Mouse (Mus musculus) forebrain, embryonic 12.5 days (tissue): ENCODE data around the gene Hist1h2ad. TPM values are rescaled to one million over a fixed set of nuclear protein-coding genes. Genes with fewer than 3 reads are reported as not detected.
A peak's percentile ranks its signal among the peaks of the same experiment; 100 is the strongest.
"Not testable (repeated sequence)": the region's sequence is repeated elsewhere in the genome, so short reads cannot be mapped to it uniquely, and the experiment has no call there.

ENCODE experiments used
- ATAC-seq: fragments of 200-750 bp; cut with Nextera tagmentation; 2 replicates; pipeline ENCODE4 v1.8.0; 2017; ENCODE audit warnings: moderate TSS enrichment; ENCODE audit not compliant: low FRiP score
- H3K27ac ChIP-seq: fragments of 300-500 bp; sonication (generic); 2 replicates; pipeline ENCODE4 v1.5.1; 2016; ENCODE audit warnings: mild to moderate bottlenecking
- H3K27me3 ChIP-seq: fragments of 300-500 bp; sonication (generic); 2 replicates; pipeline ENCODE4 v1.6.1; 2016; ENCODE audit warnings: mild to moderate bottlenecking
- H3K36me3 ChIP-seq: fragments of 300-500 bp; sonication (generic); replicated peaks from 2 replicates; pipeline ENCODE4 v1.6.1; 2016; ENCODE audit warnings: mild to moderate bottlenecking
- H3K4me1 ChIP-seq: fragments of 300-500 bp; sonication (generic); 2 replicates; pipeline ENCODE4 v1.6.1; 2016
- H3K4me2 ChIP-seq: fragments of 300-500 bp; sonication (generic); 2 replicates; pipeline ENCODE4 v1.6.1; 2016; ENCODE audit warnings: mild to moderate bottlenecking, moderate library complexity
- H3K4me3 ChIP-seq: fragments of 300-500 bp; sonication (generic); replicated peaks from 2 replicates; pipeline ENCODE4 v1.5.1; 2016; ENCODE audit warnings: mild to moderate bottlenecking
- H3K9ac ChIP-seq: fragments of 300-500 bp; sonication (generic); 2 replicates; pipeline ENCODE4 v1.6.1; 2016; ENCODE audit warnings: mild to moderate bottlenecking
- H3K9me3 ChIP-seq: fragments of 300-500 bp; sonication (generic); 2 replicates; pipeline ENCODE4 v1.6.1; 2016
- WGBS: fragments of 180-500 bp; shearing (Covaris S2); methylation state at CpG from one replicate; pipeline ENCODE4 v1.1.7; 2016; 5-methylcytosine and 5-hydroxymethylcytosine counted together
- polyA plus RNA-seq: library from polyadenylated mRNA; unstranded; fragments of >200 nt; fragmentation: Nextera tagmentation; extraction: Ambion mirVana; gene quantifications from 2 replicates; pipeline ENCODE4 v1.2.1, GENCODE M21; 2016

Hist1h2ad gene
- polyA plus RNA-seq, 1 experiment from 2014 or later: 1.3 TPM

DNA sequence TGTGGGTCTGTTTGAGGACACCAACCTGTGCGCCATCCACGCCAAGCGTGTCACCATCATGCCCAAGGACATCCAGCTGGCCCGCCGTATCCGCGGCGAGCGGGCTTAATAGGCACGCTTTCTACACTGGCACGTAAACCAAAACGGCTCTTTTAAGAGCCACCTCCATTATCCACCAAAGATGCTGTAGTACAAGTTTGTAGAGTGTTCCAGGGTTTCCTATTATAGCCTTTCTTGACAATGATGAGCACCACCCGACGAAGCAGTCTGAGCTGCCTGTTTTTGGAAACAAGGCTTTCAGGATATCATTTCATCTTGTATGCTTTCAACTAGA lies 29.4 kb upstream of the Hist1h2ad start:
- WGBS: 1% methylated on average over 13 of the region's 14 CpGs
- H3K9me3 ChIP-seq, H3K27me3 ChIP-seq, H3K36me3 ChIP-seq: not testable (repeated sequence)
- Histone ChIP-seq H3K27ac (peak overlapping the region; percentile 94), H3K4me2 (peak overlapping the region; percentile 62), H3K4me1 (peaks cover 10% of the 10 kb centered on the region; the same call in 1 of the 2 replicates), H3K9ac (peak overlapping the region; percentile 57; the same call in 1 of the 2 replicates), H3K4me3 (peak overlapping the region; percentile 47)
- peak; percentile 1; the same call in 1 of the 2 replicates for ATAC-seq

DNA sequence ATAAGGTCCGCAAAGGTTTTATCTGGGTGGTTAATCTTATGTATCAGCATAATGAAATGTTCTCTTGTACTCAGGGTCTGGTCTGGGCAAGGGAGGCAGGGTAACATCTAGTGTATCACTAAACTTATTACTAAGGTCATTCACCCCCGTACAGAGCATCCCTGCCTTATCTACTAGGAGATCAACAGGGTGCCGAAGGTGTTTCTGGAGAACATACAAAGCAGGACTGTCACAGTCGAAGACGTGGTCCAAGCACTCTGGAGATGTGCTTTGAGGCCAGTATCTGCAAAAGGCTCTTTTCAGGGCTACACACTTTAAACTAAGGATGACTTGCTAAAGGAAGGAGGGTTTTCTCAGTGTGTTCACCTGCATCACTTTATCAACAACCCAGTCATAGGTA lies 27.5 kb upstream of the Hist1h2ad start:
- Histone ChIP-seq H3K4me2 (no peak overlapping the region), H3K4me1 (peaks cover 17% of the 10 kb centered on the region), H3K9me3 (no peaks in the 10 kb centered on the region), H3K4me3 (no peak overlapping the region), H3K36me3 (no peaks in the 10 kb centered on the region), H3K27ac (peak overlapping the region; percentile 14), H3K9ac (no peak overlapping the region), H3K27me3 (no peaks in the 10 kb centered on the region)
- 81% methylated on average over 5 of the region's 5 CpGs for WGBS
- no peak for ATAC-seq

DNA sequence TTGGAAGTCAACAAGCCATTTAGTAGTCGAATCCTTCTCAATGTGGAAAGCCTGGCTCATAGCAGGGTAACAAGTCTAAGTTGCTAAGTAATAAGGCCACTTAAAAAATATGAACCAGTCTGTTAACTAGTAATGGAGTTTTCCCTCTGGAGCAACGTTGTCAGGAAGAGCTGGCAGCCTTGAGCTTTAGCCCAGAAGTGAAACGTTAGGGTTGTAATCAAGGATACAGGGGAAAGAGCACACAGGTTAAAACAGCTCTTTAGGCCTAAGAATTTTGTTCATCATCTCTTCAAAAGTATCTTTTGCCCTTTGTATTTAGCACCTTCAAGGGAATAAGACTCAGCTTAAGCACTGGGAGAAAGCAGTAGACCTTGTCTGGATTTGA lies 23.4 kb upstream of the Hist1h2ad start:
- peak overlapping the region; percentile 58 for H3K4me2 ChIP-seq
- peak overlapping the region; percentile 67 for H3K9ac ChIP-seq
- H3K27me3 ChIP-seq: no peaks in the 10 kb centered on the region
- ATAC-seq: no peak
- H3K9me3 ChIP-seq: no peaks in the 10 kb centered on the region
- peaks cover 18% of the 10 kb centered on the region; the same call in 1 of the 2 replicates for H3K4me1 ChIP-seq
- H3K4me3 ChIP-seq: peak overlapping the region; percentile 45
- H3K27ac ChIP-seq: peak overlapping the region; percentile 94
- no peaks in the 10 kb centered on the region for H3K36me3 ChIP-seq
- 7% methylated on average over 3 of the region's 3 CpGs for WGBS

DNA sequence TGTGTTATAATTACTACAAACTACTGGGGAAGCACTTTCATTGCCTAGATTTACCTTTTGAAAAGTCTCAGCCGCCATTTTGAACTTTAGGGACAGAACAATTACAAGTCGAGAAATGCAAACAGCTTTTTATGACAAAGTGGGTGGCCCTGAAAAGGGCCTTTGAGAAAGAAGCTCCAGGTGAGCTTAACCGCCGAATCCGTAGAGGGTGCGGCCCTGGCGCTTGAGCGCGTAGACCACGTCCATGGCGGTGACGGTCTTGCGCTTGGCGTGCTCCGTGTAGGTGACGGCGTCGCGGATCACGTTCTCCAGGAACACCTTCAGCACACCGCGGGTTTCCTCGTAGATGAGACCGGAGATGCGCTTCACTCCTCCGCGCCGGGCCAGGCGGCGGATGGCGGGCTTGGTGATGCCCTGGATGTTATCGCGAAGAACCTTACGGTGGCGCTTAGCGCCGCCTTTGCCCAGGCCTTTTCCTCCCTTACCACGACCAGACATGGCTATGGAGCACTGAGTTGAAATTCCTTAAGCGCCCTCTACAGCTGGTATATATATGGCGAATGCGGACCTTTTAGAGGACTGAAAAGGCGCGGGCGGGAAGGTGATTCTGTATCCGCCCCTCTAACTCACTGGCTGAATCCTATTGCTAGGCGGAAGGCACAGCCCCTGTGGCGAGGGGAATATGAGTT lies 22.9 kb upstream of the Hist1h2ad start, which contains the start of gene Hist1h4f:
TSS of gene Hist1h4f (minus strand) at position 503 of the 689 bp plus-strand sequence.
- not testable (repeated sequence) for H3K36me3 ChIP-seq, H3K9me3 ChIP-seq, H3K27me3 ChIP-seq
- Histone ChIP-seq H3K4me2 (peak within 1 kb of the TSS; percentile 58), H3K9ac (peak within 1 kb of the TSS; percentile 67), H3K4me3 (peak within 1 kb of the TSS; percentile 45), H3K4me1 (peaks cover 18% of the 10 kb centered on the region), H3K27ac (peak within 1 kb of the TSS; percentile 94)
- WGBS: under 1% methylated on average over 47 of the region's 47 CpGs
- peak; percentile 84 for ATAC-seq

DNA sequence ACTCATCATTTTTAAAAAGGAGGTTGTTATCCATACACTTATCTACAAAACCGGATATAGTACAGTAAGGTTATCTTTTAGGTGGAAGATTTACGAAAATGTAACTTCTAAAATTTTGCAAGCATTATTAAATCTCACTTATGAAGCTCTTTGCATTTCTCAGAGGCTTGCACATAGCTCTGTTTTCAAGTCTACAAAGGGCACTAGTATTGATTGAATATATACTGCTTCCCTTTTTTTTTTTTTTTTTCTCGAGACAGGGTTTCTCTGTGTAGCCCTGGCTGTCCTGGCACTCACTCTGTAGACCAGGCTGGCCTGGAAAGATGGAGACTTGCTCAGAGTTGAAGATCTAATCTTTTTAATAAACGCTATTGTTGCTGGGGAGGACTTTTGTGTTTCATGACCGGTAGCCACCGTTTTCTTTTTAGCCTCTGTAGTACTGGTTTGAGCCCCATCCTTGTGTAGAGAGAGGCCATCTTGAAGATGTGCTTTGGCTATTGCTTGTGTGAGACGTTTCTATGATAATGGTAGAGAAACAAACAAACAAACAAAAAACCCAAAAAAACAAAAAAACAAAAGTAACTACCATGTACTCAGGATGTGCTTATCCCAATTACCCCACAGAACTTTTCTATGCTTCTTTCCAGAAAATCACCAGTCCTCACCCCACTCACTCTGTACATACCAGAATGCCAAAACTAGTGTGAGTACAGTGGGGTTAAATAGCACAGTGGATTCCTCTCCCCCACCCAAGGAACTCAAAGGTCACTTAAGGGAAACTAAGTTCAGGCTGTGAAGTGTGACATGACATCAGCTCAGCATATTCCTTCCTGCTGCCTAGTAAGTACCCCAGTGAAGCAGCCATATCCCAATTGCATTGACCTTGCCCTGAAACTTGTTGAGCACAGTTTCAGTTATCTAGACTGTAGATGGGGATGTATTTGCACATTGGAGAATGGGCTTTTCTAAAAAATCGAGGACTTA lies 22.0 kb upstream of the Hist1h2ad start:
- no peaks in the 10 kb centered on the region for H3K27me3 ChIP-seq
- 46% methylated on average over 8 of the region's 8 CpGs for WGBS
- H3K36me3 ChIP-seq: no peaks in the 10 kb centered on the region
- H3K27ac ChIP-seq: peak overlapping the region; percentile 94
- peaks cover 23% of the 10 kb centered on the region for H3K4me1 ChIP-seq
- H3K4me2 ChIP-seq: peak overlapping the region; percentile 58
- H3K9me3 ChIP-seq: no peaks in the 10 kb centered on the region
- H3K9ac ChIP-seq: 0 out of 2 replicates have a peak overlapping the region, but pooled peaks have one; percentile 67
- ATAC-seq: no peak
- peak overlapping the region; percentile 45 for H3K4me3 ChIP-seq

DNA sequence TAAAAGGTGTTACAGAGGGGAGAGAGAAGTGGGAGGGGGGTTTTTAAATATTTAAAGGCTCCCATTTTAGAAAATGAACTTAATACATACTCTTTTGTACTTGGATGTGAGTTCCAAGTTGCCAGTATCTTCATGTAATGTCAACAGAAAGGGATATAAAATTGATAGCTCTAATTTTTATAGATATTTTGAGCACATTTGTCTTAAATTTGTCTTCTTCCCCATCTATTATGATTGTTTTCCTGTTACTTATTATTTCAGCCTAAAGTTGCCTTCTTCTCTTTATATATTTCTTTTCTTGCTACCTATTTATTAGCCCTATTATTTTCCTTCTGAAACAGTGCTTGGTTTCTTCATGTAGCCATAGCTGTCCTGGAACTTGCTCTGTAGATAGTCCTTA lies 21.2 kb upstream of the Hist1h2ad start, which contains the start of gene Hist1h1d:
TSS of gene Hist1h1d (plus strand) at position 301 of the 400 bp plus-strand sequence.
- Histone ChIP-seq H3K36me3 (no peaks in the 10 kb centered on the region), H3K9ac (no peak within 1 kb of the TSS), H3K9me3 (no peaks in the 10 kb centered on the region), H3K27me3 (no peaks in the 10 kb centered on the region), H3K4me2 (peak within 1 kb of the TSS; percentile 93), H3K4me1 (peaks cover 23% of the 10 kb centered on the region), H3K4me3 (no peak within 1 kb of the TSS), H3K27ac (peak within 1 kb of the TSS; percentile 99)
- ATAC-seq: no peak

DNA sequence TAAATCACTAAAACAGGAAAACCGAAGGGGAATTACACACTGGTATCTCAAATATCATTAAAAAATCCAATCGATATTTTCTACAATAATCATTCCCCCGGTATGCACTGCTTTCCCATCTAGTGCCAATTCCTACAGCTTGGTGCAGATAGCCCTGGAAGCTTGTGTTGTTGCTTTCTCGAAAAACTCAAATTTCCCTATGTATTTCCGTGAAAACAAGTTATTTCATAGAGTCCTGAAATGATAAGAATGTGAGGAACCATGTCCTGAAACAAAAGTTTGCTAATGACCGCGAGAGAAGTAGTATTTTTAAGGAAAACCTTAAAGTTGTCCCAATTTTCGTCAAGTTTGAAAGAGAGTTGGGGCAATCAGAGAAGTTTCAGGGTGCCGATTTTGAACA lies 19.8 kb upstream of the Hist1h2ad start:
- no peaks in the 10 kb centered on the region for H3K9me3 ChIP-seq
- H3K9ac ChIP-seq: peak overlapping the region; percentile 89
- peak overlapping the region; percentile 56 for H3K4me3 ChIP-seq
- H3K4me1 ChIP-seq: peaks cover 23% of the 10 kb centered on the region
- no peaks in the 10 kb centered on the region for H3K36me3 ChIP-seq
- no peaks in the 10 kb centered on the region for H3K27me3 ChIP-seq
- ATAC-seq: no peak
- WGBS: 26% methylated on average over 9 of the region's 9 CpGs
- H3K27ac ChIP-seq: peak overlapping the region; percentile 99
- H3K4me2 ChIP-seq: peak overlapping the region; percentile 93

DNA sequence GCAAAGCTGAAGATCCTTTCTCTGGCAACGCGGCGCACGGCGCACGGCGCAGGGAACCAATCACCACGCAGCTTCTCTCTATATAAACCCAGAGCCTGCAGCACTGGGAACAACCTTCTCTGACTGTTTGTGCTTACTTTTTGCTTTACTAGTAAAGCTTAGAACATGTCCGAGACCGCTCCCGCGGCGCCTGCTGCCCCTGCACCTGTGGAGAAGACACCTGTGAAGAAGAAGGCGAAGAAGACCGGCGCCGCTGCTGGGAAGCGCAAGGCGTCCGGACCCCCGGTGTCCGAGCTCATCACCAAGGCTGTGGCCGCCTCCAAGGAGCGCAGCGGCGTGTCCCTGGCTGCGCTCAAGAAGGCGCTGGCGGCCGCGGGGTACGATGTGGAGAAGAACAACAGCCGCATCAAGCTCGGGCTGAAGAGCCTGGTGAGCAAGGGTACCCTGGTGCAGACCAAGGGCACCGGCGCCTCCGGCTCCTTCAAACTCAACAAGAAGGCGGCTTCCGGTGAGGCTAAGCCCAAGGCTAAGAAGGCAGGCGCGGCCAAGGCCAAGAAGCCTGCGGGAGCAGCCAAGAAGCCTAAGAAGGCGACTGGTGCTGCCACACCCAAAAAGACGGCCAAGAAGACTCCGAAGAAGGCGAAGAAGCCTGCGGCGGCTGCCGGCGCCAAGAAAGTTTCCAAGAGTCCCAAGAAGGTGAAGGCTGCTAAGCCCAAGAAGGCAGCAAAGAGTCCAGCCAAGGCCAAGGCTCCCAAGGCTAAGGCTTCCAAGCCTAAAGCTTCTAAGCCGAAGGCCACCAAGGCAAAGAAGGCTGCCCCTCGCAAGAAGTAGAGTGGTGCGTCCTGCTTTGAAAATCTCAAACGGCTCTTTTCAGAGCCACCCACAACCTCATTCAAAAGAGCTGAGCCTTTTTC lies 19.0 kb upstream of the Hist1h2ad start:
- H3K27ac ChIP-seq: peak overlapping the region; percentile 99
- no peaks in the 10 kb centered on the region for H3K27me3 ChIP-seq
- no peaks in the 10 kb centered on the region for H3K9me3 ChIP-seq
- peak overlapping the region; percentile 56 for H3K4me3 ChIP-seq
- under 1% methylated on average over 54 of the region's 54 CpGs for WGBS
- H3K4me1 ChIP-seq: peaks cover 23% of the 10 kb centered on the region
- peak overlapping the region; percentile 89 for H3K9ac ChIP-seq
- no peaks in the 10 kb centered on the region for H3K36me3 ChIP-seq
- ATAC-seq: peak; percentile 88
- peak overlapping the region; percentile 93 for H3K4me2 ChIP-seq

DNA sequence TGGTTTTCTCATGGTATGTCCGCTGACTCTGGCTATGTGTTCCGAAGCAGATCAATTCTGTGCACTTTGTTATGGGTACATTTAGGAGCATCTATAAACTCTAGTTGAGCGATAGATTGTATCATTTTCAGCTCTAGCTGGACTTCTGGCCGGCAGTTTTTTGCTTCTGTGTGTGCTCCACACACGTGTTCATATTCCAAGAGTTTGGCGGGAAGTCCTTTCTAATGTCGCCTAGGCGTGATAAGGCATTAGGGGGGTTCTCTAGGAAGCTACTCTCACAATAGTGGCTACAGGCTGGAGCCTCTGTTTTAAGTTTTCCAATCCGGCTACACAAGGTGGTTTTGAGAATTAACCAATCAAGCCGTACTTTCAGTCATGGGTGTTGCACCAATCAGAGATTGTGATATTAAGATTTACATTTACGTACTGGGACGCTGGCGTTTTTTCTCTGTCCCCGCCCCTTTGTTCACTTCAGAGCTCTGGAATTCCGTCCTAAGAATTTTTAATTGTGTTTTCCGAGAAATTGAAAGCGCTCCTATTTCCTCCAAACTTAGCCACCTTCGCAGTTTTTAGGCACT lies 18.3 kb upstream of the Hist1h2ad start:
- under 1% methylated on average over 18 of the region's 18 CpGs for WGBS
- H3K27me3 ChIP-seq: no peaks in the 10 kb centered on the region
- peak overlapping the region; percentile 56 for H3K4me3 ChIP-seq
- peak overlapping the region; percentile 99 for H3K27ac ChIP-seq
- peak overlapping the region; percentile 93 for H3K4me2 ChIP-seq
- no peaks in the 10 kb centered on the region for H3K9me3 ChIP-seq
- H3K36me3 ChIP-seq: no peaks in the 10 kb centered on the region
- H3K9ac ChIP-seq: peak overlapping the region; percentile 89
- H3K4me1 ChIP-seq: peaks cover 18% of the 10 kb centered on the region
- peak; percentile 82 for ATAC-seq

DNA sequence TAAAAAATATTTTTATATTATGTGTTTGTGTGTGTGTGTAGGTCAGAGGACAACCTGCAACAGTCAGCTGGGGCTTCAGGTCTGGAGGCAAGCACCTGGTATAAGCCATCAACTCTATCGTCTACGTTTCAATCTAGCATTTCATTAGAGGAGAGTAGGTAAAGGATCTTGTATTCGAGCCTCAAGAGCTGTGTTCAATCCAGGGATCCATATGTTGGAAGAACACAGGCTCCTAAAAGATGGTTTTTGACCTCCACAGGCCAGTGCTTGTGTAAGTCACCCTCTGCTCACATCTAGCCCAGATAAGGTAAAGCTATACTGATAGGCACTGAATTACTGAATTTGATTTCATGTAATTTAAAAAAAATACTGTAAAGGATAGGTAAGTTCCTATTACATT lies 17.3 kb upstream of the Hist1h2ad start:
- H3K4me3 ChIP-seq: no peak overlapping the region; the same call in 1 of the 2 replicates
- peak overlapping the region; percentile 93 for H3K4me2 ChIP-seq
- no peaks in the 10 kb centered on the region for H3K36me3 ChIP-seq
- H3K9me3 ChIP-seq: no peaks in the 10 kb centered on the region
- H3K27me3 ChIP-seq: no peaks in the 10 kb centered on the region
- no peak overlapping the region for H3K9ac ChIP-seq
- H3K27ac ChIP-seq: 0 out of 2 replicates have a peak overlapping the region, but pooled peaks have one; percentile 42
- peaks cover 16% of the 10 kb centered on the region for H3K4me1 ChIP-seq
- no peak for ATAC-seq
- WGBS: 73% methylated on average over 3 of the region's 3 CpGs

DNA sequence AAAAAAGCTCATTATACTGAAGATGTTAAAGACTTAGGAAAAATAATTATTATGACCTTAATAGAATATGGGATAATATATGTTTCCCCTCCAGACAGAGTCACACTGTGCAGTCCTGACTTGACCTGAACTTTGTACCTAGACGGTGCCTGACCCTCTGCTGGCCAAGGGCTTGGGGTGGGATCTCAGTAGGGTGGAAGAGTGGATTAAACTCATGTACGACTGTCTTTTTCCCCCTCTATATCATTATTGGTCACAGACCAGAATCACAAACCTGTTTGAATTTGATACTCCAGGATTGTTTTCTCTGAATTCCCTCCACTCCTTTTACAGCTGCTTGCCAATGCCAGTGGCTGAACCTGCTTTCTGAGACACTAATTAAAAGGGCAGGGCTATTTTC lies 13.5 kb upstream of the Hist1h2ad start:
- Histone ChIP-seq H3K27ac (peak overlapping the region; percentile 73; the same call in 1 of the 2 replicates), H3K4me2 (peak overlapping the region; percentile 30)
- not testable (repeated sequence) for H3K36me3 ChIP-seq, ATAC-seq, H3K4me3 ChIP-seq, H3K9ac ChIP-seq, H3K4me1 ChIP-seq, H3K27me3 ChIP-seq, H3K9me3 ChIP-seq
- WGBS: 24% methylated on average over 2 of the region's 2 CpGs
